Mouse (Mus musculus) embryonic facial prominence, embryonic 14.5 days (tissue): ENCODE results near the gene P4hb. TPM values are rescaled to one million over a fixed set of nuclear protein-coding genes. Genes with fewer than 3 reads are reported as not detected.

ENCODE experiments used
- ATAC-seq: fragments of 200-750 bp; cut with Nextera tagmentation; 2 replicates; pipeline ENCODE4 v1.8.0; 2017; ENCODE audit warnings: low read depth, moderate number of reproducible peaks, moderate TSS enrichment
- DNase-seq: peaks from one replicate; pipeline ENCODE4 v3.0.0-alpha.2; 2015; ENCODE audit warnings: low spot score
- H3K27ac ChIP-seq: fragments of 300-500 bp; sonication (generic); replicated peaks from 2 replicates; pipeline ENCODE4 v1.5.1; 2014; ENCODE audit warnings: low read depth, mild to moderate bottlenecking, low read length, moderate library complexity
- H3K27me3 ChIP-seq: fragments of 300-500 bp; sonication (generic); replicated peaks from 2 replicates; pipeline ENCODE4 v1.6.1; 2014; ENCODE audit warnings: low read length; ENCODE audit not compliant: control insufficient read depth, insufficient read depth
- H3K36me3 ChIP-seq: fragments of 300-500 bp; sonication (generic); 2 replicates; pipeline ENCODE4 v1.6.1; 2014; ENCODE audit warnings: low read length, mixed read lengths; ENCODE audit not compliant: control insufficient read depth, insufficient read depth
- H3K4me1 ChIP-seq: fragments of 300-500 bp; sonication (generic); 2 replicates; pipeline ENCODE4 v1.6.1; 2014; ENCODE audit warnings: antibody characterized with exemption, low read length; ENCODE audit not compliant: control insufficient read depth, insufficient read depth
- H3K4me2 ChIP-seq: fragments of 300-500 bp; sonication (generic); 2 replicates; pipeline ENCODE4 v1.6.1; 2014; ENCODE audit warnings: low read depth, mild to moderate bottlenecking, low read length, moderate library complexity, mixed read lengths
- H3K4me3 ChIP-seq: fragments of 300-500 bp; sonication (generic); 2 replicates; pipeline ENCODE4 v1.5.1; 2014; ENCODE audit warnings: low read depth, mild to moderate bottlenecking, low read length
- H3K9ac ChIP-seq: fragments of 300-500 bp; sonication (generic); 2 replicates; pipeline ENCODE4 v1.6.1; 2014; ENCODE audit warnings: low read depth, mild to moderate bottlenecking, low read length, moderate library complexity, mixed read lengths
- H3K9me3 ChIP-seq: fragments of 300-500 bp; sonication (generic); 2 replicates; pipeline ENCODE4 v1.6.1; 2016; ENCODE audit warnings: low read length; ENCODE audit not compliant: control insufficient read depth
- WGBS: fragments of 180-500 bp; shearing (Covaris S2); extraction: QIAGEN DNeasy Blood & Tissue Kit; methylation state at CpG from one replicate; pipeline ENCODE4 v1.1.7; 2014; 5-methylcytosine and 5-hydroxymethylcytosine counted together
- polyA plus RNA-seq: library from polyadenylated mRNA; unstranded; fragments of >200 nt; fragmentation: Nextera tagmentation; extraction: Ambion mirVana; gene quantifications from 2 replicates; pipeline ENCODE4 v1.2.1, GENCODE M21; 2014

The P4hb gene
- 996 and 1,037 TPM in 2 replicates for polyA plus RNA-seq

- Histone ChIP-seq H3K4me1 (peaks cover 17% of the 10 kb centered on the region), H3K36me3 (peaks cover 46% of the 10 kb centered on the region), H3K4me2 (peak within 1 kb of the TSS; percentile 92), H3K9me3 (no peaks in the 10 kb centered on the region), H3K27me3 (no peaks in the 10 kb centered on the region), H3K4me3 (peak within 1 kb of the TSS; percentile 83), H3K9ac (peak within 1 kb of the TSS; percentile 97), H3K27ac (peak within 1 kb of the TSS; percentile 96)
- DNase-seq (peak; percentile 100), ATAC-seq (peak; percentile 96)
- 0% methylated on average over 55 of the region's 94 CpGs for WGBS
These were observed at the start of gene P4hb for GRCm38 (mm10) chr11:120572752-120573584. Gene P4hb, minus strand, starts transcription at chr11:120573253.

GRCm38 (mm10) chr11:120622805-120623204 is 49.8 kb upstream of the P4hb start:
- 89% methylated on average over 6 of the region's 6 CpGs for WGBS
- Histone ChIP-seq H3K27ac (no peak overlapping the region), H3K27me3 (no peaks in the 10 kb centered on the region), H3K4me3 (no peak overlapping the region), H3K4me1 (peaks cover 4% of the 10 kb centered on the region; the same call in 1 of the 2 replicates), H3K9me3 (no peaks in the 10 kb centered on the region), H3K9ac (no peak overlapping the region), H3K4me2 (no peak overlapping the region), H3K36me3 (peaks cover 59% of the 10 kb centered on the region)
- DNase-seq (no peak), ATAC-seq (no peak)

- no peak overlapping the region for H3K4me3 ChIP-seq
- no peak overlapping the region for H3K9ac ChIP-seq
- no peak overlapping the region for H3K27ac ChIP-seq
- H3K4me1 ChIP-seq, result peaks cover 10% of the 10 kb centered on the region
- H3K27me3 ChIP-seq, result no peaks in the 10 kb centered on the region
- WGBS, result 92% methylated on average over 14 of the region's 14 CpGs
- no peak overlapping the region for H3K4me2 ChIP-seq
- no peaks in the 10 kb centered on the region for H3K9me3 ChIP-seq
- H3K36me3 ChIP-seq, result peaks cover 50% of the 10 kb centered on the region
- no peak for ATAC-seq
- no peak for DNase-seq
These were observed 47.1 kb upstream of the P4hb start for GRCm38 (mm10) chr11:120620195-120620594.

GRCm38 (mm10) chr11:120618619-120619535 is 45.8 kb upstream of the P4hb start:
- H3K4me2 ChIP-seq, result no peak overlapping the region
- no peak overlapping the region for H3K9ac ChIP-seq
- no peaks in the 10 kb centered on the region for H3K9me3 ChIP-seq
- ATAC-seq (no peak), DNase-seq (no peak)
- H3K27ac ChIP-seq, result no peak overlapping the region
- H3K27me3 ChIP-seq, result no peaks in the 10 kb centered on the region
- no peak overlapping the region for H3K4me3 ChIP-seq
- peaks cover 8% of the 10 kb centered on the region for H3K4me1 ChIP-seq
- 93% methylated on average over 25 of the region's 25 CpGs for WGBS
- H3K36me3 ChIP-seq, result peaks cover 57% of the 10 kb centered on the region

GRCm38 (mm10) chr11:120617519-120618112 is 44.6 kb upstream of the P4hb start, which contains the start of gene Pcyt2:
Gene Pcyt2, minus strand, starts transcription at chr11:120617936.
- Histone ChIP-seq H3K9me3 (no peaks in the 10 kb centered on the region), H3K36me3 (peaks cover 62% of the 10 kb centered on the region), H3K4me2 (peak within 1 kb of the TSS; percentile 85), H3K9ac (peak within 1 kb of the TSS; percentile 82), H3K4me3 (peak within 1 kb of the TSS; percentile 88), H3K27ac (peak within 1 kb of the TSS; percentile 61; the same call in 1 of the 2 replicates), H3K27me3 (no peaks in the 10 kb centered on the region), H3K4me1 (peaks cover 8% of the 10 kb centered on the region)
- peak; percentile 95 for ATAC-seq
- WGBS, result under 1% methylated on average over 43 of the region's 56 CpGs
- peak; percentile 94 for DNase-seq

- no peak for ATAC-seq
- peak overlapping the region; percentile 82 for H3K9ac ChIP-seq
- peak overlapping the region; percentile 85 for H3K4me2 ChIP-seq
- DNase-seq, result no peak
- no peaks in the 10 kb centered on the region for H3K9me3 ChIP-seq
- peaks cover 63% of the 10 kb centered on the region for H3K36me3 ChIP-seq
- H3K27me3 ChIP-seq, result no peaks in the 10 kb centered on the region
- H3K4me1 ChIP-seq, result peaks cover 8% of the 10 kb centered on the region
- H3K27ac ChIP-seq, result no peak overlapping the region
- 40% methylated on average over 4 of the region's 4 CpGs for WGBS
- H3K4me3 ChIP-seq, result peak overlapping the region; percentile 88
These were observed 43.7 kb upstream of the P4hb start for GRCm38 (mm10) chr11:120616617-120617294.

- no peak overlapping the region for H3K27ac ChIP-seq
- ATAC-seq (no peak), DNase-seq (no peak)
- peaks cover 66% of the 10 kb centered on the region for H3K36me3 ChIP-seq
- 89% methylated on average over 11 of the region's 11 CpGs for WGBS
- H3K4me3 ChIP-seq, result no peak overlapping the region
- H3K27me3 ChIP-seq, result no peaks in the 10 kb centered on the region
- 0 out of 2 replicates have a peak overlapping the region, but pooled peaks have one; percentile 3 for H3K9ac ChIP-seq
- no peak overlapping the region for H3K4me2 ChIP-seq
- H3K4me1 ChIP-seq, result peaks cover 8% of the 10 kb centered on the region
- H3K9me3 ChIP-seq, result no peaks in the 10 kb centered on the region
These were observed 42.7 kb upstream of the P4hb start for GRCm38 (mm10) chr11:120615606-120616203.
